Mouse (Mus musculus): Measurements from ENCODE around the gene Stx16.

Gene Stx16

GRCm38 (mm10) chr2:174123731-174124130 lies 47.6 kb downstream of the Stx16 start:
- CTCF ChIA-PET: no interaction called here

GRCm38 (mm10) chr2:174126522-174127375 lies 50.6 kb downstream of the Stx16 start:
- CTCF ChIA-PET: interaction anchor here (1.0 kb wide), 1 partner anchor 18 kb away, joined by 3 read pairs; no protein-coding TSS in a partner anchor

GRCm38 (mm10) chr2:174127376-174127713 lies 51.2 kb downstream of the Stx16 start:
- CTCF ChIA-PET: no interaction called here

- CTCF ChIA-PET: no interaction called here
Measured at GRCm38 (mm10) chr2:174128926-174129325, 52.8 kb downstream of the Stx16 start.

- CTCF ChIA-PET: no interaction called here
Measured at GRCm38 (mm10) chr2:174130468-174131097, 54.5 kb downstream of the Stx16 start.

GRCm38 (mm10) chr2:174132413-174132969 lies 56.4 kb downstream of the Stx16 start:
- CTCF ChIA-PET: no interaction called here

Measured in spleen, embryonic (tissue).